Mouse (Mus musculus) lung, adult 2 months (tissue): ENCODE results near the gene Pla2g5.

Experiments used
- CTCF ChIP-seq: fragments of 200-500 bp; IDR thresholded peaks from 2 replicates; pipeline ENCODE4 v1.5.1; 2011; ENCODE audit warnings: mild to moderate bottlenecking, low read length, control low read depth; ENCODE audit not compliant: insufficient read depth
- POLR2A ChIP-seq: fragments of 200-500 bp; IDR thresholded peaks from 2 replicates; pipeline ENCODE4 v1.6.1; 2011; ENCODE audit warnings: low read depth, mild to moderate bottlenecking, control low read depth, low read length, borderline replicate concordance; ENCODE audit errors: extremely low read depth

- no peak for TF ChIP-seq CTCF
- no peak for TF ChIP-seq POLR2A
Observed at GRCm38 (mm10) chr4:138786141-138786540, 77.1 kb downstream of the Pla2g5 start.
